Mouse (Mus musculus) spleen, adult 10 weeks (tissue): ENCODE measurements around the gene Agpat3. TPM values are rescaled to one million over a fixed set of nuclear protein-coding genes. Genes with fewer than 3 reads are reported as not detected.

Source experiments
- polyA plus RNA-seq: library from polyadenylated mRNA; stranded (reverse); fragments of 350-450 nt; fragmentation: Illumina TruSeq; extraction: RNeasy Lipid Tissue Mini Kit (QIAGEN cat#74804); gene quantifications from one replicate; pipeline ENCODE4 v1.2.3, GENCODE M21; 2015; ENCODE audit warnings: low replicate concordance; ENCODE audit not compliant: insufficient read depth

Gene Agpat3
- polyA plus RNA-seq: 32.4 TPM

DNA sequence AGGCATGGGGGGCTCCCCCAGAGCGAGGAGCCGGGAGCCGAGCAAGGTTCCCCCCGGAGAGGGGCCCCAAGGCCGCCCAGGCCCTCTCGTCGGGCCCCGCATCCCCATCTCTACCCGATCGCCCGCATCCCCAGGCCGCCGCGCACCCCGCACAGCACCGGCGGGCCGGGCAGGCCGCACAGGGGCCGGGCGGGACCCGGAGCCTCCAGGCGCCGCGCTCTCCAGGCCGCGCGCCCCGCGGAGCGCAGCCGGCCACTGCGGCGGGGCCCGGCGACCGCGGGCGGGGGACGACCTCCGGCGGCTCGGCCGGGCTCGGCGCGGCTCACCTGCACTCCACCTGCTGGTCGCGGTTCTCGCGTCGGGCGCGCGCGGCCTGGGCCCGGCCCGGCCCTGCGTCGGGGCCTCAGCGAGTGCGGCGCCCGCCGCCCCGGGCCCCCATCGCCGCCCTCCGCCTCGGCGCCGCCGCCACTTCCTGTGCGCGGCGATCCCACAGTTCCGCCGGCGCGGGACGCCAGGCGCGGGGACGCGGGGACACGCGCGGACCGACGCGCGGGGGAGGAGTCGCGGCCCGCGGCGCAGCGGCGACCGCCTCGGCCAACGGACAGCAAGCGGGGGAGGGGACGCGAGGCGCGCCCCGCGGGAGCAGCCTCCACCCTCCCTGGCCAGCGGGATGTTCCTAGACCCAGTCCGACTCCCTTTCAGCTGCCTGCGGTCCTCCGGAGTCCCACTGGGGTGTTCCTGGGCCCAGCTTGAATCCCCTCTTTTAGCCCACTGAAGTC is at the start of gene Agpat3:
Gene Agpat3, minus strand, starts transcription at position 603 of the 779 bp plus-strand sequence.

DNA sequence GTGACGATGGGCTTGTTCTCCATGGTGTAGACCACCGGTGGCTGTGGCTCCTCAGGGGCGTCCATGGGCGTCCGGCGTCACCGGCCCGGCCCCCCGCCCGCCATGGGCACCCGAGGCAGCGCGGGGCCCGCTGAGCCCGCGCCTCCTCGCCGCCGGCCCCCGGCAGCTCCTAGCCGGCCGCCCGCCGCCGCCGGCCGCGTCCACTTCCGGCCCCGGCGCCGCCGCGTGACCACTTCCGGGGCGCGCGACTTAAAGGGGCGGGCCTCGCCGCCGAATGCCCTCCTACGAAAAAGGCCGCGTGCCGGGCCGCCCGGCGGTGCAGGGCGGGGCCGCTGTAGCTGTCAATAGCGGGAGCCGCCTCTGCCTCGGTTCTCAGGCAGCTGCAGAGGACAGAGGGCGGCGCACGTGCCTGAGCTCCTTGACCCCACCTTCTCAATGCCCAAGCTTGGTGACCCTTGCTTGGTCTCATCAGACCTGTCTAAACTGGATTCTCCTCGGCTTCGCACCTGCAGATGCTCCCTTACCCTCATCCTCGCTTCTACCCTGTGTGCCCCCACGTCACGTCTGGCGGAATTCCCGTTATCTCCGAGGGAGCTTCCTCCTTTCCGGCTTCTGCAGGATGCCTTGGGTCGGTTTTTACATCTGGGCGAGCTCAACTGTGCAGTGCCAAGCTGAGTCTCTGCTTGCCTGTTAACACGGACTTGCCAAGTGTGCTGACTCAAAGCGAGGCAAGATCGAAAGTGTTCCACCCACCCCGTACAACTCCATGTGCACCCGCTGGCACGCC is 107.7 kb downstream of the Agpat3 start, which contains the start of gene Trappc10:
Gene Trappc10, minus strand, starts transcription at position 204 of the 787 bp plus-strand sequence.

Other genes starting within 250 kb of the Agpat3 start
- gene D10Jhu81e, start 182.7 kb downstream of the Agpat3 start, polyA plus RNA-seq: 16.5 TPM
- 14.7 TPM for gene Pwp2, start 167.3 kb downstream of the Agpat3 start, polyA plus RNA-seq
- 37.9 TPM for gene Trappc10, start 107.8 kb downstream of the Agpat3 start, polyA plus RNA-seq
- gene Rrp1, start 60.6 kb upstream of the Agpat3 start, polyA plus RNA-seq: 159 TPM
- gene Cstb, start 73.2 kb upstream of the Agpat3 start, polyA plus RNA-seq: 83.1 TPM
- 13.6 TPM for gene Pdxk, start 112.5 kb upstream of the Agpat3 start, polyA plus RNA-seq
- not detected for gene Olfr1358, start 164.9 kb upstream of the Agpat3 start, polyA plus RNA-seq
- 33.4 TPM for gene Ilvbl, start 221.9 kb upstream of the Agpat3 start, polyA plus RNA-seq
- gene Syde1, start 239.5 kb upstream of the Agpat3 start, polyA plus RNA-seq: 7.4 TPM